Comparison of ENCODE assay signal across 26 mouse cellular contexts in genomic region chr2:173041893-173042292, GRCm38 (mm10). TPM values are rescaled to one million over a fixed set of nuclear protein-coding genes. Genes with fewer than 3 reads are reported as not detected.
A peak's percentile ranks its signal among the peaks of the same experiment; 100 is the strongest.
DNase-seq lines count a peak whose midpoint lies in the region; ATAC-seq and TF ChIP-seq lines count a peak whose summit lies in the region.
"Had no signal": no experiment of that assay in that cellular context is flagged by ENCODE, and none has a peak within 500 bp of the region (broad histone marks: within the 10 kb centered on the region; RNA-seq: fewer than 3 reads in every experiment).

No protein-coding gene starts in this region.

- no peak overlapping the region for H3K4me3 ChIP-seq in heart, embryonic 10.5 days
- no peak overlapping the region for H3K4me3 ChIP-seq in liver, embryonic 14.5 days (ENCODE audit: insufficient read depth in 1 of 2, low read depth in 2 of 2, low read length in 2 of 2)
- H3K4me3 ChIP-seq in liver, postnatal 0 days (ENCODE audit: low read depth, low read length) = no peak overlapping the region
- no peak overlapping the region for H3K4me3 ChIP-seq in stomach, postnatal 0 days (ENCODE audit: low read depth, low read length)
- H3K4me3 ChIP-seq: gastrocnemius, adult 2 months; heart, embryonic 13.5 days; hindbrain, embryonic 15.5 days had no signal

- H3K9ac ChIP-seq in liver, embryonic 14.5 days (replicated peaks) = 0 out of 2 replicates have a peak overlapping the region, but pooled peaks have one; percentile 10
- H3K9ac ChIP-seq in liver, postnatal 0 days (replicated peaks) = no peak overlapping the region
- H3K9ac ChIP-seq in stomach, postnatal 0 days (ENCODE audit: low read length) = no peak overlapping the region
- H3K9ac ChIP-seq: forebrain, postnatal 0 days; heart, embryonic 13.5 days; hindbrain, embryonic 15.5 days had no signal

- peaks cover 64% of the 10 kb centered on the region for H3K4me1 ChIP-seq in heart, embryonic 10.5 days
- H3K4me1 ChIP-seq in liver, embryonic 14.5 days (replicated peaks; ENCODE audit: control insufficient read depth in 2 of 2, insufficient read depth in 2 of 2, low read length in 1 of 2) = peaks cover 63 to 64% of the 10 kb centered on the region in 2 experiments
- peaks cover 52% of the 10 kb centered on the region for H3K4me1 ChIP-seq in liver, postnatal 0 days (ENCODE audit: insufficient read depth)
- H3K4me1 ChIP-seq in stomach, postnatal 0 days (replicated peaks; ENCODE audit: control insufficient read depth, insufficient read depth) = no peaks in the 10 kb centered on the region; the same call in 1 of the 2 replicates
- H3K4me1 ChIP-seq: hindbrain, embryonic 15.5 days had no signal

- WGBS in heart, embryonic 10.5 days = 59% methylated on average over 1 of the region's 1 CpGs
- WGBS in liver, embryonic 14.5 days (ENCODE audit: insufficient replicate concordance) = 14% methylated on average over 1 of the region's 1 CpGs
- WGBS in liver, postnatal 0 days (ENCODE audit: insufficient replicate concordance) = 52% methylated on average over 1 of the region's 1 CpGs
- WGBS in stomach, postnatal 0 days = 75% methylated on average over 1 of the region's 1 CpGs

- H3K36me3 ChIP-seq in heart, embryonic 10.5 days = no peaks in the 10 kb centered on the region
- no peaks in the 10 kb centered on the region; the same call in none of the 2 replicates for H3K36me3 ChIP-seq in liver, embryonic 14.5 days (replicated peaks; ENCODE audit: control insufficient read depth, insufficient read depth, low read depth)
- H3K36me3 ChIP-seq in liver, postnatal 0 days (replicated peaks; ENCODE audit: insufficient read depth, low read length) = no peaks in the 10 kb centered on the region
- H3K36me3 ChIP-seq in stomach, postnatal 0 days (ENCODE audit: control insufficient read depth, insufficient read depth, low read length) = no peaks in the 10 kb centered on the region
- H3K36me3 ChIP-seq: heart, embryonic 13.5 days; hindbrain, embryonic 15.5 days had no signal

- peak; percentile 59 for TF ChIP-seq EP300 in liver, embryonic 14.5 days (IDR thresholded peaks at IDR 0.05; ENCODE audit: low read depth)
- TF ChIP-seq EP300 in liver, postnatal 0 days (IDR thresholded peaks at IDR 0.05; ENCODE audit: low read depth) = peak; percentile 78
- no peak for TF ChIP-seq EP300 in stomach, postnatal 0 days (optimal IDR thresholded peaks at IDR 0.05)

- peak; percentile 23 for ATAC-seq in erythroblast, adult 5-6 weeks (replicated peaks; ENCODE audit: low FRiP score, poor library complexity, severe bottlenecking)
- no peak for ATAC-seq in liver, embryonic 14.5 days (ENCODE audit: insufficient read depth)
- no peak for ATAC-seq in liver, postnatal 0 days
- ATAC-seq in stomach, postnatal 0 days (ENCODE audit: low FRiP score, low TSS enrichment) = no peak
- ATAC-seq: forebrain, embryonic 14.5 days; forebrain, postnatal 0 days had no signal

- no peak for DNase-seq in heart, embryonic 10.5 days (ENCODE audit: low spot score)
- DNase-seq in heart, adult 11 months = no peak
- no peak for DNase-seq in liver, embryonic 14.5 days (ENCODE audit: low read depth in 3 of 3, low spot score in 3 of 3)
- DNase-seq in liver, postnatal 0 days = no peak
- no peak for DNase-seq in thymus, postnatal 25 days
- no peak for DNase-seq in stomach, postnatal 0 days (ENCODE audit: low spot score)
- DNase-seq in layer of hippocampus, adult 9-11 months = no peak
- DNase-seq: adrenal gland, adult 2 months; adrenal gland, postnatal 14 days; cerebellum, adult 11 months; cerebellum, adult 8-10 months; cerebellum, postnatal 10 days; cerebellum, postnatal 36 days; embryo, embryonic 11 days; forebrain, postnatal 0 days; gastrocnemius, adult 2 months; gastrocnemius, postnatal 14 days; heart, adult 18-20 months; heart, postnatal 14 days; heart, postnatal 4 days had no signal

- no peak overlapping the region for H3K4me2 ChIP-seq in liver, embryonic 14.5 days (ENCODE audit: low read depth)
- no peak overlapping the region for H3K4me2 ChIP-seq in liver, postnatal 0 days (ENCODE audit: low read depth, low read length)
- no peak overlapping the region for H3K4me2 ChIP-seq in stomach, postnatal 0 days (replicated peaks; ENCODE audit: low read depth)
- H3K4me2 ChIP-seq: hindbrain, embryonic 15.5 days had no signal

- H3K9me3 ChIP-seq in heart, embryonic 10.5 days = no peaks in the 10 kb centered on the region
- H3K9me3 ChIP-seq in liver, embryonic 14.5 days (ENCODE audit: control insufficient read depth, low read length) = no peaks in the 10 kb centered on the region
- H3K9me3 ChIP-seq in liver, postnatal 0 days (ENCODE audit: low read length) = no peaks in the 10 kb centered on the region
- no peaks in the 10 kb centered on the region for H3K9me3 ChIP-seq in stomach, postnatal 0 days (ENCODE audit: control insufficient read depth, low read length)
- H3K9me3 ChIP-seq: G1E; heart, embryonic 13.5 days; hindbrain, embryonic 15.5 days had no signal

- H3K27ac ChIP-seq in heart, embryonic 10.5 days = peak overlapping the region; percentile 83; the same call in 1 of the 2 replicates
- H3K27ac ChIP-seq in liver, embryonic 14.5 days = peak overlapping the region; percentile 100
- H3K27ac ChIP-seq in liver, postnatal 0 days (ENCODE audit: low read depth) = no peak overlapping the region; the same call in 1 of the 2 replicates
- H3K27ac ChIP-seq in stomach, postnatal 0 days (replicated peaks) = no peak overlapping the region
- H3K27ac ChIP-seq: hindbrain, embryonic 15.5 days had no signal

- no peak for TF ChIP-seq CTCF in liver, embryonic 14.5 days (IDR thresholded peaks at IDR 0.05; ENCODE audit: low read depth)
- TF ChIP-seq CTCF in liver, postnatal 0 days (IDR thresholded peaks at IDR 0.05; ENCODE audit: low read depth) = no peak
- TF ChIP-seq CTCF in stomach, postnatal 0 days (IDR thresholded peaks at IDR 0.05; ENCODE audit: low read depth) = no peak

- no peaks in the 10 kb centered on the region for H3K27me3 ChIP-seq in heart, embryonic 10.5 days (ENCODE audit: insufficient read depth, poor library complexity, severe bottlenecking)
- H3K27me3 ChIP-seq in liver, embryonic 14.5 days (ENCODE audit: control insufficient read depth, insufficient read depth, low read length) = no peaks in the 10 kb centered on the region
- no peaks in the 10 kb centered on the region for H3K27me3 ChIP-seq in liver, postnatal 0 days (ENCODE audit: insufficient read depth, low read length)
- no peaks in the 10 kb centered on the region for H3K27me3 ChIP-seq in stomach, postnatal 0 days (ENCODE audit: control insufficient read depth, insufficient read depth, low read length)
- H3K27me3 ChIP-seq: CH12.LX; heart, embryonic 13.5 days; hindbrain, embryonic 15.5 days had no signal

RNA-seq across cellular contexts. Expression of gene Rbm38, which starts 21.6 kb away (rescaled TPM):
- 156 and 188 TPM in 2 replicates for polyA plus RNA-seq in heart, embryonic 10.5 days (2016; fragmentation: Nextera tagmentation; extraction: Ambion mirVana)
- 1,075 and 1,106 TPM in 2 replicates for total RNA-seq in erythroblast, adult 5-6 weeks (2015; ENCODE audit: low replicate concordance)
- total RNA-seq in erythroblast, adult 5-6 weeks (2017; ENCODE audit: low replicate concordance) = 502 and 855 TPM in 2 replicates
- 274 and 315 TPM in 2 replicates for polyA plus RNA-seq in liver, embryonic 14.5 days (2012; rRNA removed)
- polyA plus RNA-seq in liver, embryonic 14.5 days (2014; fragmentation: Nextera tagmentation; extraction: Ambion mirVana) = 270 and 320 TPM in 2 replicates
- polyA plus RNA-seq in liver, postnatal 0 days (2015; fragmentation: Nextera tagmentation; extraction: Ambion mirVana) = 124 and 126 TPM in 2 replicates
- 24.9 and 25.4 TPM in 2 replicates for polyA plus RNA-seq in stomach, postnatal 0 days (2015; fragmentation: Nextera tagmentation; extraction: Ambion mirVana)

RNA-seq across cellular contexts. Expression of gene Rae1, which starts 42.0 kb away (rescaled TPM):
- 139 and 162 TPM in 2 replicates for polyA plus RNA-seq in heart, embryonic 10.5 days (2016; fragmentation: Nextera tagmentation; extraction: Ambion mirVana)
- 46.4 and 52.5 TPM in 2 replicates for total RNA-seq in erythroblast, adult 5-6 weeks (2015; ENCODE audit: low replicate concordance)
- 59.4 and 91.0 TPM in 2 replicates for total RNA-seq in erythroblast, adult 5-6 weeks (2017; ENCODE audit: low replicate concordance)
- 39.4 and 45.9 TPM in 2 replicates for polyA plus RNA-seq in liver, embryonic 14.5 days (2012; rRNA removed)
- polyA plus RNA-seq in liver, embryonic 14.5 days (2014; fragmentation: Nextera tagmentation; extraction: Ambion mirVana) = 65.3 and 71.1 TPM in 2 replicates
- polyA plus RNA-seq in liver, postnatal 0 days (2015; fragmentation: Nextera tagmentation; extraction: Ambion mirVana) = 40.0 and 41.5 TPM in 2 replicates
- polyA plus RNA-seq in stomach, postnatal 0 days (2015; fragmentation: Nextera tagmentation; extraction: Ambion mirVana) = 66.8 and 68.7 TPM in 2 replicates

Comparison
In these comparisons a context has a peak if more than half of its experiments do, and no peak if none do; other contexts are left out.
1. H3K27ac ChIP-seq: peak in heart, embryonic 10.5 days (single experiment) and liver, embryonic 14.5 days (single experiment); none in liver, postnatal 0 days (single experiment) and stomach, postnatal 0 days (single experiment).